Mouse (Mus musculus) lung, adult 2 months (tissue): Measurements from ENCODE around the gene 2510039O18Rik. TPM values are rescaled to one million over a fixed set of nuclear protein-coding genes. Genes with fewer than 3 reads are reported as not detected.

Source experiments
- DNase-seq: peaks from one replicate; pipeline ENCODE4 v3.0.0; 2022
- H3K4me1 ChIP-seq: fragments of 200-500 bp; 2 replicates; pipeline ENCODE4 v1.6.1; 2011; ENCODE audit warnings: low read length; ENCODE audit not compliant: control insufficient read depth, insufficient read depth
- H3K4me3 ChIP-seq: fragments of 200-500 bp; replicated peaks from 2 replicates; pipeline ENCODE3; 2011; ENCODE audit warnings: low read depth, mild to moderate bottlenecking, control low read depth, low read length; ENCODE audit errors: extremely low read depth
- CTCF ChIP-seq: fragments of 200-500 bp; IDR thresholded peaks from 2 replicates; pipeline ENCODE4 v1.5.1; 2011; ENCODE audit warnings: mild to moderate bottlenecking, low read length, control low read depth; ENCODE audit not compliant: insufficient read depth
- POLR2A ChIP-seq: fragments of 200-500 bp; IDR thresholded peaks from 2 replicates; pipeline ENCODE4 v1.6.1; 2011; ENCODE audit warnings: low read depth, mild to moderate bottlenecking, control low read depth, low read length, borderline replicate concordance; ENCODE audit errors: extremely low read depth
- WGBS: fragments of 180-500 bp; shearing (Covaris S2); methylation state at CpG from one replicate; pipeline ENCODE4 v1.1.7; 2018; 5-methylcytosine and 5-hydroxymethylcytosine counted together
- polyA plus RNA-seq: library from polyadenylated mRNA; depleted of rRNA; stranded (reverse); fragments of >200 nt; gene quantifications from 2 replicates; pipeline ENCODE4 v1.2.3, GENCODE M21; 2012

2510039O18Rik gene
- polyA plus RNA-seq, 1 experiment = 84.1 TPM

GRCm38 (mm10) chr4:147909486-147909885, 31.2 kb upstream of the 2510039O18Rik start:
- no peak for DNase-seq
- H3K4me1 ChIP-seq = peaks cover 4% of the 10 kb centered on the region; the same call in 1 of the 2 replicates
- 78% methylated on average over 5 of the region's 5 CpGs for WGBS
- H3K4me3 ChIP-seq = no peak overlapping the region
- TF ChIP-seq POLR2A (no peak), CTCF (no peak)

DNA sequence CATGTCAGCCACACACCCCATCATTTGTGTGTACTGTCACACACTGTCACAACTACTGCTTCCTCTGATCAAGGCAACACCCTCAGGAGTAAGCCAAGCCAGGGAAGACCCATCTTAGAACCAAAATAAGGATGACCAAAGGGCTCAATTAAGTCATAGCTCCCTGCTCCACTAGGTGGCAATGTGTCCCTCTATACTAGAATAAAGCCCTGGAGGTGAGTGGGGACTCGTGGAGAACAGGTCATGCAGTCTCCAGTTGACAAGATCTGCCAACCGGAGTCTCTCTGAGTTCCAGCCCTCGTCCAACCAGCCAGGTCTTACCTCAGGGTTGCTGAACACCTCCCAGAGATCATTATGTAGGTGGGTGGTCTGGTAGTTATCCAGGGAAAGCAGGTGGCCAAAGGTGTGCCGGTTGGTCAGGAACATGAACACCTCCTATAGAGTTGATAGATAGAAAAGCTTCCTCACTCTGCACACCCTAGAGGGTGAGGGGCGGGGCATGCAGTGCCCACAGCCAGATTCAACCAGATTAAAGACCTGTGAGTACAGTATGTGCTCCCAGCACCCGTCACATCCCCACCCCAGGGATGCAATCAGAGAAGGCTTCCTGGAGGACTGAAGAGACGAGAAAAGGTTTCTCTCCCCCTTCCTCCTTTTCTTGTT, 22.1 kb upstream of the 2510039O18Rik start:
- WGBS = 59% methylated on average over 7 of the region's 7 CpGs
- DNase-seq = peak; percentile 25
- H3K4me1 ChIP-seq = no peaks in the 10 kb centered on the region
- H3K4me3 ChIP-seq = no peak overlapping the region
- TF ChIP-seq CTCF (peak; percentile 21; the same call in 1 of the 2 replicates), POLR2A (no peak)

- Histone ChIP-seq H3K4me1 (no peaks in the 10 kb centered on the region), H3K4me3 (no peak overlapping the region)
- DNase-seq = no peak
- 61% methylated on average over 10 of the region's 10 CpGs for WGBS
- TF ChIP-seq POLR2A = no peak
- no peak for TF ChIP-seq CTCF
Observed at GRCm38 (mm10) chr4:147920973-147921372, 19.7 kb upstream of the 2510039O18Rik start.

DNA sequence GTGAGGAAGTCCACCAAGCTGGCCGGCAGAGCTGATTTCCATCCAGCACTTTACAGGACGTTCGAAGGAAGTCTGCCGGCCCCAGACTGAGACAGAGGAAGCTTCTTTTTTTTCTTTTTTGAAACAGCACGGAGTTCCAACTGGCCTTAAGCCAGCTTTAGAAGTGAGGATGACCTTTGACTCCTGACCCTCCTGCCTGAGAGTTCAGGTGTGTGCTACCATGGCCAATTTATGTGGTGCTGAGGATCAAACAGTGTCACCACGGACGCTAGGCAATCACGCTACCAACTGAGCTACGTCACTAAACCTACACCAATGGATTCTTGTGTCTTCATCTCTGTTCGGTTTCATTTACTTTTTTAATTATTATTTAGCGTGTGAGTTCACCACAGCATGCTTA, 18.4 kb upstream of the 2510039O18Rik start:
- 62% methylated on average over 11 of the region's 11 CpGs for WGBS

GRCm38 (mm10) chr4:147927705-147928104, 13.0 kb upstream of the 2510039O18Rik start:
- DNase-seq = no peak
- Histone ChIP-seq H3K4me1 (no peaks in the 10 kb centered on the region), H3K4me3 (no peak overlapping the region)
- WGBS = 46% methylated on average over 8 of the region's 8 CpGs
- no peak for TF ChIP-seq CTCF
- TF ChIP-seq POLR2A = no peak

More for the DNA sequence above, 18.4 kb upstream of the 2510039O18Rik start:
- Histone ChIP-seq H3K4me3 (no peak overlapping the region), H3K4me1 (no peaks in the 10 kb centered on the region)
- DNase-seq = no peak
- no peak for TF ChIP-seq POLR2A
- no peak for TF ChIP-seq CTCF

GRCm38 (mm10) chr4:147928136-147928535, 12.6 kb upstream of the 2510039O18Rik start:
- Histone ChIP-seq H3K4me1 (no peaks in the 10 kb centered on the region), H3K4me3 (no peak overlapping the region)
- 41% methylated on average over 8 of the region's 9 CpGs for WGBS
- DNase-seq = no peak
- TF ChIP-seq CTCF = no peak

DNA sequence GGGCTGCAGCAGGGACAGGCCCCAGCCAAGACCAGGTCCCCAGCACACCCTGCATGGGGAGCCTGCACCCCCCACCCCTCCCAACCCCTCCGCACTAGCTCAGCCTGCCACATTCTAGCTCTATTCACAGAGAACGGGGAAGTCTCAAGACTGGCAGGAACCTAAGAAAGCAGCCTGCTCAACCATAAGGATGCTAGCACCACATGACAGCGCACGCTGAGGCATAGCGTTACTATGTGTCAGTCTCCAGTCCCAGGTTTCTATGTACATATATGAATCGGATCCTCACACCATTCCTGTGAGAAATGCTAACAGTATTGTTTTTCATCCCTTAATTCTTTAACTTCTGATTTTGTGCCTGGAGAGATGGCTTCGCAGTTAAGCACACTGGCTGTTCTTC, 12.2 kb upstream of the 2510039O18Rik start:
- TF ChIP-seq CTCF (no peak), POLR2A (no peak)
- no peak for DNase-seq
- no peak overlapping the region for H3K4me3 ChIP-seq
- 86% methylated on average over 7 of the region's 7 CpGs for WGBS
- H3K4me1 ChIP-seq = no peaks in the 10 kb centered on the region

DNA sequence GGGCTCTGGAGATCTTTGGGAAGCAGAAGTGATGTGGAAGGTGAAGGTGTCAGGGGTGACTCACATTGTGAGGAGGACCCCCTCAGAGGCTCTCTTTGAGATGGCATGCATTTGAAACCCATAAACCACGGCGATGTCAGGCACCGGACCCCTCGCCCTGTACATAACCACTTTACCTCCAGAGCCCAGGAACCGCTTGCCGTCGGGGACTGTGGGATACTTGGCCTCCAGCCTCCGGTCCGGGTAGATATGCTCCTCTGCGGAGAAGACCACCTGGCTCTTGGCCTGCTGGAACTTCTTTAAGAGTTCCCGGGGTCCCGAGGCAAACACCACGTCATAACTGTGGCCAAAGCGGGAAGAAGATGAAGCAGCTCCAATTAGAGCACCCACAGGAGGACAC, 9.7 kb upstream of the 2510039O18Rik start:
- no peak for DNase-seq
- TF ChIP-seq POLR2A (no peak), CTCF (no peak)
- 93% methylated on average over 14 of the region's 14 CpGs for WGBS
- no peak overlapping the region for H3K4me3 ChIP-seq
- peaks cover 2% of the 10 kb centered on the region; the same call in 1 of the 2 replicates for H3K4me1 ChIP-seq

DNA sequence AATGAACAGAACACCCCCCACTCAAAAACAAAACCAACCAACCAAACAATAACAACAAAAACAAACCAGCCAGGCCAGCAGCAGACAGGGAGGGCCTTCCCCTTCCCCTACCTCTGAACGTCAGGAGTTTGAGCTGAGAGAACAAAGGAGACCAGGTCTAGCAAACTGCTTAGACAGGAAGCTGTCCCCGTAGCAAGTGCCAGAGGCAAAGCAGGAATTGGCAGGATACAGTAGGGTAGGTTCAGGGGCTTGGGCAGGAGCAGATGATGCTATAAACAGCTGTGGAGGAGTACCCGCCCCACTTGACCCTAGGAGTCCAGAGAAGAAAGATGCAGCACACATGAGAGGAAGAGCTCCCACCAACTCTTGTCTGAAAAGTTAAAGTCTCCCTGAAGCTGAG, 6.6 kb upstream of the 2510039O18Rik start:
- 48% methylated on average over 3 of the region's 3 CpGs for WGBS
- no peak overlapping the region for H3K4me3 ChIP-seq
- TF ChIP-seq POLR2A (no peak), CTCF (no peak)
- H3K4me1 ChIP-seq = peaks cover 12% of the 10 kb centered on the region
- DNase-seq = no peak

- WGBS = 84% methylated on average over 4 of the region's 4 CpGs
- DNase-seq = no peak
- TF ChIP-seq POLR2A (no peak), CTCF (no peak)
- Histone ChIP-seq H3K4me3 (no peak overlapping the region), H3K4me1 (peaks cover 12% of the 10 kb centered on the region)
Observed at GRCm38 (mm10) chr4:147934611-147935010, 6.1 kb upstream of the 2510039O18Rik start.

- no peak for DNase-seq
- TF ChIP-seq CTCF (no peak), POLR2A (no peak)
- Histone ChIP-seq H3K4me3 (peak overlapping the region; percentile 93), H3K4me1 (peaks cover 12% of the 10 kb centered on the region)
- WGBS = 17% methylated on average over 9 of the region's 9 CpGs
Observed at GRCm38 (mm10) chr4:147935904-147936303, 4.8 kb upstream of the 2510039O18Rik start.
